Mouse (Mus musculus) heart, embryonic 10.5 days (tissue): ENCODE results near the gene BC067074. TPM values are rescaled to one million over a fixed set of nuclear protein-coding genes. Genes with fewer than 3 reads are reported as not detected.

Experiments
- DNase-seq: peaks from one replicate; pipeline ENCODE4 v3.0.0-alpha.2; 2017; ENCODE audit warnings: low spot score
- H3K27ac ChIP-seq: fragments of 300-500 bp; sonication (generic); 2 replicates; pipeline ENCODE4 v1.5.1; 2016; ENCODE audit warnings: mild to moderate bottlenecking
- H3K27me3 ChIP-seq: fragments of 300-500 bp; sonication (generic); 2 replicates; pipeline ENCODE4 v1.6.1; 2016; ENCODE audit warnings: mild to moderate bottlenecking; ENCODE audit not compliant: poor library complexity, insufficient read depth, severe bottlenecking
- H3K36me3 ChIP-seq: fragments of 300-500 bp; sonication (generic); 2 replicates; pipeline ENCODE4 v1.6.1; 2016; ENCODE audit warnings: mild to moderate bottlenecking, moderate library complexity
- H3K4me1 ChIP-seq: fragments of 300-500 bp; sonication (generic); 2 replicates; pipeline ENCODE4 v1.6.1; 2016; ENCODE audit warnings: mild to moderate bottlenecking
- H3K4me3 ChIP-seq: fragments of 300-500 bp; sonication (generic); 2 replicates; pipeline ENCODE4 v1.5.1; 2016; ENCODE audit warnings: mild to moderate bottlenecking, moderate library complexity
- H3K9me3 ChIP-seq: fragments of 300-500 bp; sonication (generic); 2 replicates; pipeline ENCODE4 v1.6.1; 2016; ENCODE audit warnings: mild to moderate bottlenecking, moderate library complexity
- WGBS: fragments of 180-500 bp; shearing (Covaris S2); methylation state at CpG from one replicate; pipeline ENCODE4 v1.1.7; 2016; 5-methylcytosine and 5-hydroxymethylcytosine counted together
- polyA plus RNA-seq: library from polyadenylated mRNA; unstranded; fragments of >200 nt; fragmentation: Nextera tagmentation; extraction: Ambion mirVana; gene quantifications from 2 replicates; pipeline ENCODE4 v1.2.1, GENCODE M21; 2016

Gene BC067074
- polyA plus RNA-seq, 1 experiment from 2014 or later = 3.4 TPM

GRCm38 (mm10) chr13:113287141-113287540 is 5.8 kb upstream of the BC067074 start:
- Histone ChIP-seq H3K36me3 (no peaks in the 10 kb centered on the region), H3K4me3 (no peak overlapping the region), H3K9me3 (no peaks in the 10 kb centered on the region), H3K4me1 (no peaks in the 10 kb centered on the region), H3K27ac (no peak overlapping the region), H3K27me3 (peaks cover 3% of the 10 kb centered on the region; the same call in 1 of the 2 replicates)
- peak; percentile 71 for DNase-seq
- WGBS = 83% methylated on average over 7 of the region's 7 CpGs

- no peaks in the 10 kb centered on the region for H3K36me3 ChIP-seq
- DNase-seq = peak; percentile 58
- H3K4me1 ChIP-seq = 0 out of 2 replicates have a peak, but pooled peaks cover 8% of the 10 kb centered on the region
- H3K9me3 ChIP-seq = no peaks in the 10 kb centered on the region
- H3K4me3 ChIP-seq = no peak overlapping the region
- 84% methylated on average over 7 of the region's 7 CpGs for WGBS
- H3K27me3 ChIP-seq = peaks cover 7% of the 10 kb centered on the region; the same call in 1 of the 2 replicates
- H3K27ac ChIP-seq = no peak overlapping the region
These were observed 4.5 kb upstream of the BC067074 start for GRCm38 (mm10) chr13:113288210-113289197.

DNA sequence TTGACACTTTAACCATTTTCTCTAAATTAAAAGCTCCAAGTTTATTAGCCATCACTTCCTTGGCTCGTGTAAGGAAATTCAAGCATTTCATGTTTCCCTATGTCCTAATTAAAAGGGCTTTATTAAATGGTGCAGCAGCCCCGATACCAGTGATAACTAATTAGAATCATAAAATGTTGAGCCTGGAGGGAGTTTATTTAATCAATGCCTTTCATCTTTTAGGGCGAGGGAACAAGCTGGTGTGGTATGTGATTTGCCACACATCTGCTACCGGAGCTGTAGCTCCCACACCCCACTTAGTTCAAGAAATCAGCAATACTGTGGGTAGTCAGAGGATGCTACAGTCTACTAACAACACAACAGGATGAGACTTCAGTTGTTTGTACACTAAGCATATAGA is 3.2 kb upstream of the BC067074 start:
- no peaks in the 10 kb centered on the region for H3K36me3 ChIP-seq
- 81% methylated on average over 4 of the region's 4 CpGs for WGBS
- DNase-seq = no peak
- H3K27ac ChIP-seq = no peak overlapping the region
- H3K9me3 ChIP-seq = no peaks in the 10 kb centered on the region
- 0 out of 2 replicates have a peak, but pooled peaks cover 10% of the 10 kb centered on the region for H3K4me1 ChIP-seq
- H3K27me3 ChIP-seq = peaks cover 7% of the 10 kb centered on the region; the same call in 1 of the 2 replicates
- no peak overlapping the region for H3K4me3 ChIP-seq

GRCm38 (mm10) chr13:113292001-113292400 is 958 bp upstream of the BC067074 start:
- peaks cover 7% of the 10 kb centered on the region; the same call in 1 of the 2 replicates for H3K27me3 ChIP-seq
- WGBS = 89% methylated on average over 8 of the region's 8 CpGs
- peak; percentile 25 for DNase-seq
- no peaks in the 10 kb centered on the region for H3K9me3 ChIP-seq
- H3K4me1 ChIP-seq = 0 out of 2 replicates have a peak, but pooled peaks cover 10% of the 10 kb centered on the region
- H3K36me3 ChIP-seq = no peaks in the 10 kb centered on the region
- no peak overlapping the region for H3K27ac ChIP-seq
- H3K4me3 ChIP-seq = no peak overlapping the region

DNA sequence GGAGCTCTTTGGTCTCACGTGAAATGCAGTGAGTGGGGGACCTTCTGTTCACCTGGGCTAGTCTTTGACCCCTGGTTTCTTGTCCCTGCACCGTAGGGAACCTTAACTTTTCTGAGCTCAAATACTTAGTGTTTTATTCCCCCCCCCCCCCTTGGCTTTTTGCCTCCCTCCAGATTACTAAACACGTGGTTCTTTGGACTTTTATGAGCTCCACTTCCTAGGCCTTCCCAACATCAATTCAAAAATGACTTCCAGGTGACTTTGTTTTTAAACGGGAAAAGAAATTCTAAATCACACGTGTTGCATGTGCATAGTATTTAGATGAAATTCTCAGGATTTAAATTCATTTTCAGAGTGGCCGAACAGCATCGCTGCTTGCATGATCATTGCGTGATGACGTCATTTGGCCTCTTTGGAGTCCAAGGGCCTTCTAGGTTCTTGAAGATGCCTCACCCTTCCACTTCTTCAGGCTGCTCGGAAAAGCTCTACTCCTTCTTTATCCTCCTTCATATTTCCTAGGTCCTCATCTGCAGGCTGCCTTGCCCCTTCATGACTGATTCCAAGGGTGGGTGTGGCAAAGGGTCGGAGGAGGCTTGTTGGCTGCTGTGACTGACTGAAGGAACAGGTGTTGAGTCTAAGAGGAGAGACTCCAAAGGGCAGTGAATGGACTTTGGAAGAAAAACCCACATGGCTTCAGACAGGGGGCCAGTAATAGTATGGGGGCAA is 911 bp downstream of the BC067074 start:
- peaks cover 7% of the 10 kb centered on the region; the same call in 1 of the 2 replicates for H3K27me3 ChIP-seq
- 0 out of 2 replicates have a peak, but pooled peaks cover 10% of the 10 kb centered on the region for H3K4me1 ChIP-seq
- no peaks in the 10 kb centered on the region for H3K9me3 ChIP-seq
- no peaks in the 10 kb centered on the region for H3K36me3 ChIP-seq
- H3K4me3 ChIP-seq = peak overlapping the region; percentile 85
- DNase-seq = peak; percentile 64
- WGBS = 62% methylated on average over 11 of the region's 11 CpGs
- H3K27ac ChIP-seq = peak overlapping the region; percentile 93

DNA sequence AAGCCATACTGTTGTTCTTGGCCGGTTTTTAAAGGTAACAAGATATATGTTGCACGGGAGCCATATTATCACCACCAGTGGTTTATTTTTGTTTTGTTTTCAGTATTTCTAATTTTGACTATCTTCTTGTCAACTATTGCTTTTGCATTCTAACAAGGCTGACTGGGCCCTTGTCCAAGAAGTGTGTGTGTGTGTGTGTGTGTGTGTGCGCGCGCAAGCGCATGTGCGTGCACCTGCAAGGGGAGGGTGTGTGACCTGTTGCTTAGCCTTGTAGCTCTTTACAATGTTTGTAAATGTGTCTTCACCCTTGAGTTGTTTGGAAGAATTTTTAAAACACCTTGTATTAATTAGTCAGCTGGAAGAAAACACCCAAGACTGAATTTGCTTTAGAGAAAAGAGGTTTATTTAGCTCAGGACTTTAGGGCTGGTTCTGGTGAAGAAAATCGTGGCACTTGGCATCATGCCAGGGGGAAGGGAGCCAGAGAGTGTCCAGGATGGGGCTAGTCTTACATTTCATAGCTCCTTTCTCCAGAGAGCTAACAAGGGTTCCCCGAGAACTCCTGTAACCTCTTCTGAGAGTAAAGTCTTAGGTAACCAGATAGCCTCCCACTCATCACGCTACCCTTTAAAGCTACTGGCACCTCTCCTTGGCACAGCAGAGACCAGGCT is 3.0 kb downstream of the BC067074 start:
- Histone ChIP-seq H3K4me1 (0 out of 2 replicates have a peak, but pooled peaks cover 10% of the 10 kb centered on the region), H3K36me3 (no peaks in the 10 kb centered on the region), H3K27me3 (peaks cover 7% of the 10 kb centered on the region; the same call in 1 of the 2 replicates), H3K27ac (no peak overlapping the region), H3K9me3 (no peaks in the 10 kb centered on the region), H3K4me3 (no peak overlapping the region)
- no peak for DNase-seq
- 85% methylated on average over 10 of the region's 10 CpGs for WGBS

GRCm38 (mm10) chr13:113306581-113306980 is 13.6 kb downstream of the BC067074 start:
- H3K9me3 ChIP-seq = no peaks in the 10 kb centered on the region
- H3K4me3 ChIP-seq = no peak overlapping the region
- 84% methylated on average over 4 of the region's 4 CpGs for WGBS
- H3K27me3 ChIP-seq = no peaks in the 10 kb centered on the region
- H3K36me3 ChIP-seq = peaks cover 4% of the 10 kb centered on the region; the same call in 1 of the 2 replicates
- no peak overlapping the region for H3K27ac ChIP-seq
- no peaks in the 10 kb centered on the region for H3K4me1 ChIP-seq
- DNase-seq = no peak

GRCm38 (mm10) chr13:113319588-113319987 is 26.6 kb downstream of the BC067074 start:
- no peaks in the 10 kb centered on the region for H3K27me3 ChIP-seq
- no peak overlapping the region for H3K27ac ChIP-seq
- no peak overlapping the region for H3K4me3 ChIP-seq
- peaks cover 9% of the 10 kb centered on the region; the same call in 1 of the 2 replicates for H3K4me1 ChIP-seq
- DNase-seq = no peak
- 87% methylated on average over 5 of the region's 5 CpGs for WGBS
- peaks cover 4% of the 10 kb centered on the region; the same call in 1 of the 2 replicates for H3K36me3 ChIP-seq
- no peaks in the 10 kb centered on the region for H3K9me3 ChIP-seq

DNA sequence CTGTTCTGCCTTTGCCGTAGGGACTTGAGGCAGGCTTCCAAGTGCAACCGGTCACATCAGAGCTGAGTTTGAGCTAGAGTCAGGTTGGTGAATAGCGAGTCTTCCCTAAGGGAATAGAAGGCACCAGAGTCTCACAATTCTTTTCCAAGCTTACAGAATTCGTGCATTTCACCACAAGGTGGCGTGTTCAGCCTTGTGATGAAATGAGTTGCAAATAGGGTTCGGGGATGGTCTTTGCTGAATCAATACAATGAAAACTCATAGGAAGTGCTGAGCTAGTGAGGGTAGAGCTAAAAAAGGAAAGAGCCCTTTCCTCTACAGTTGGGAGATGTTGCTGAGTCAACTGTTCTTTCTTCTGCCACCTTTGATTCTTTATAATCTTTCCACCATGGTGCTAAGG is 29.0 kb downstream of the BC067074 start:
- DNase-seq = no peak
- Histone ChIP-seq H3K27ac (no peak overlapping the region), H3K4me3 (no peak overlapping the region), H3K9me3 (no peaks in the 10 kb centered on the region), H3K4me1 (no peaks in the 10 kb centered on the region), H3K27me3 (no peaks in the 10 kb centered on the region), H3K36me3 (peaks cover 4% of the 10 kb centered on the region; the same call in 1 of the 2 replicates)
- WGBS = 21% methylated on average over 6 of the region's 6 CpGs

DNA sequence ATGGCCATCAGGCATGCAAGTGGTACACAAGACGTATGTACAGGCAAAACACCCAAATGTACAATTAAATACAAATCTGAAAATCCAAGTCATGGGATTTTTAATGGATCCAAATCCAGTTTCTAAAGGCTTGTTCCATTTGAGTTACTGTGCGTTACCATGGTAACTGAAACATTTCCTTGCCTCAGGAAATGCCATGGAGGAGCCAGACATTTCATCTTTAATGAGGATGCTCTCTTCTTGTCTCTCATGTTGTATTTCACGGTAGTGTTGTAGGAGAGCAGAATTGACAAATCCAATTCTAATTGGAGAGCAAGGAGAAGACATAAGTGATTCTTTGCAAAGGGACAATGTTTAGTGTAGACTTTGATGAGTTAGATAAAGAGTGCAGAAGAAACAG is 31.3 kb downstream of the BC067074 start:
- H3K4me1 ChIP-seq = no peaks in the 10 kb centered on the region
- no peaks in the 10 kb centered on the region for H3K27me3 ChIP-seq
- no peak overlapping the region for H3K27ac ChIP-seq
- DNase-seq = no peak
- no peaks in the 10 kb centered on the region for H3K36me3 ChIP-seq
- WGBS = 89% methylated on average over 3 of the region's 3 CpGs
- H3K4me3 ChIP-seq = no peak overlapping the region
- no peaks in the 10 kb centered on the region for H3K9me3 ChIP-seq

- no peak for DNase-seq
- no peaks in the 10 kb centered on the region; the same call in 1 of the 2 replicates for H3K9me3 ChIP-seq
- H3K4me1 ChIP-seq = no peaks in the 10 kb centered on the region
- H3K4me3 ChIP-seq = no peak overlapping the region
- no peaks in the 10 kb centered on the region for H3K27me3 ChIP-seq
- H3K27ac ChIP-seq = no peak overlapping the region
- H3K36me3 ChIP-seq = 0 out of 2 replicates have a peak, but pooled peaks cover 5% of the 10 kb centered on the region
- 69% methylated on average over 3 of the region's 3 CpGs for WGBS
These were observed 32.7 kb downstream of the BC067074 start for GRCm38 (mm10) chr13:113325678-113326077.

- H3K36me3 ChIP-seq = 0 out of 2 replicates have a peak, but pooled peaks cover 5% of the 10 kb centered on the region
- no peak overlapping the region for H3K27ac ChIP-seq
- no peak overlapping the region for H3K4me3 ChIP-seq
- DNase-seq = no peak
- 63% methylated on average over 7 of the region's 7 CpGs for WGBS
- no peaks in the 10 kb centered on the region; the same call in 1 of the 2 replicates for H3K9me3 ChIP-seq
- H3K4me1 ChIP-seq = peaks cover 5% of the 10 kb centered on the region; the same call in 1 of the 2 replicates
- H3K27me3 ChIP-seq = no peaks in the 10 kb centered on the region
These were observed 39.3 kb downstream of the BC067074 start for GRCm38 (mm10) chr13:113332256-113332655.
